Mouse (Mus musculus): ENCODE results near the gene Pkp4.
"Not testable (repeated sequence)": the region's sequence is repeated elsewhere in the genome, so short reads cannot be mapped to it uniquely, and the experiment has no call there.

Gene Pkp4

GRCm38 (mm10) chr2:59394651-59395050, 234.0 kb downstream of the Pkp4 start:
- DNase-seq, result no peak

GRCm38 (mm10) chr2:59395160-59395650, 234.6 kb downstream of the Pkp4 start:
- DNase-seq, result not testable (repeated sequence)

- DNase-seq, result no peak
Observed at GRCm38 (mm10) chr2:59396555-59396954, 235.9 kb downstream of the Pkp4 start.

- no peak for DNase-seq
Observed at GRCm38 (mm10) chr2:59397531-59397930, 236.9 kb downstream of the Pkp4 start.

- no peak for DNase-seq
Observed at GRCm38 (mm10) chr2:59400901-59401378, 240.3 kb downstream of the Pkp4 start.

- peak; percentile 44 for DNase-seq
Observed at GRCm38 (mm10) chr2:59401841-59402461, 241.3 kb downstream of the Pkp4 start.

- no peak for DNase-seq
Observed at GRCm38 (mm10) chr2:59404022-59404421, 243.4 kb downstream of the Pkp4 start.

All from kidney, postnatal 10 days (tissue).